Mouse (Mus musculus) hindbrain, embryonic 16.5 days (tissue): Measurements from ENCODE around the gene C9orf72. TPM values are rescaled to one million over a fixed set of nuclear protein-coding genes. Genes with fewer than 3 reads are reported as not detected.

Experiments used
- ATAC-seq: fragments of 200-750 bp; cut with Nextera tagmentation; 2 replicates; pipeline ENCODE4 v1.8.0; 2017; ENCODE audit warnings: moderate TSS enrichment, moderate library complexity
- H3K27ac ChIP-seq: fragments of 300-500 bp; sonication (generic); 2 replicates; pipeline ENCODE4 v1.5.1; 2014; ENCODE audit warnings: low read depth, mild to moderate bottlenecking, control low read depth, low read length, moderate library complexity
- H3K27me3 ChIP-seq: fragments of 300-500 bp; sonication (generic); replicated peaks from 2 replicates; pipeline ENCODE4 v1.6.1; 2014; ENCODE audit warnings: low read length; ENCODE audit not compliant: control insufficient read depth, insufficient read depth
- H3K36me3 ChIP-seq: fragments of 300-500 bp; sonication (generic); 2 replicates; pipeline ENCODE4 v1.6.1; 2014; ENCODE audit warnings: mild to moderate bottlenecking, low read length, moderate library complexity, mixed read lengths; ENCODE audit not compliant: control insufficient read depth, insufficient read depth
- H3K4me1 ChIP-seq: fragments of 300-500 bp; sonication (generic); 2 replicates; pipeline ENCODE4 v1.6.1; 2014; ENCODE audit warnings: low read depth, low read length; ENCODE audit not compliant: control insufficient read depth, insufficient read depth
- H3K4me2 ChIP-seq: fragments of 300-500 bp; sonication (generic); 2 replicates; pipeline ENCODE4 v1.6.1; 2014; ENCODE audit warnings: mild to moderate bottlenecking, low read length, control low read depth, moderate library complexity
- H3K4me3 ChIP-seq: fragments of 300-500 bp; sonication (generic); 2 replicates; pipeline ENCODE4 v1.5.1; 2014; ENCODE audit warnings: mild to moderate bottlenecking, low read length, control low read depth, moderate library complexity
- H3K9ac ChIP-seq: fragments of 300-500 bp; sonication (generic); 2 replicates; pipeline ENCODE4 v1.6.1; 2014; ENCODE audit warnings: low read depth, mild to moderate bottlenecking, control low read depth, low read length, moderate library complexity
- H3K9me3 ChIP-seq: fragments of 300-500 bp; sonication (generic); 2 replicates; pipeline ENCODE4 v1.6.1; 2014; ENCODE audit warnings: mild to moderate bottlenecking, low read length, moderate library complexity; ENCODE audit not compliant: control insufficient read depth
- WGBS: fragments of 180-500 bp; shearing (Covaris S2); extraction: QIAGEN DNeasy Blood & Tissue Kit; methylation state at CpG from one replicate; pipeline ENCODE4 v1.1.7; 2014; 5-methylcytosine and 5-hydroxymethylcytosine counted together
- polyA plus RNA-seq: library from polyadenylated mRNA; unstranded; fragments of >200 nt; fragmentation: Nextera tagmentation; extraction: Ambion mirVana; gene quantifications from 2 replicates; pipeline ENCODE4 v1.2.1, GENCODE M21; 2015

Gene C9orf72
- polyA plus RNA-seq, 1 experiment from 2014 or later: 42.6 TPM

DNA sequence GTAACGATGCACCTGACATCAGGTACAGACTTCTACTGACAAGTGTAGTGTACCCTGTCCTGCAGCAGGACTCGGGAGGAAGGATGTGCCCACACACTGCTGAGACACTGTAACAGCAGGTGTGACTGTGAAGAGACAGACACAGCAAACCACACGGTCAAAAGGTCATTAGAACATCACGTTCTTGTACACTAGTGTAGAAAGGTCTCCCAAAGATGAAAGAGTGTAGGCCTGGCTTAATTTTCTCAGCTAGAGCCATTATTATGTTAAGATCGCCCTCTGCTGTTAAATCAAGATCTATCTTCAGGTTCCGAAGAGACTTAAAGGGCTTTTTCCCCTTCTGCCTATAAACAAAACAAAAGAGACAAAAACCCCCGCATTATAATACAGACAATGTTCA lies 33.2 kb downstream of the C9orf72 start:
- Histone ChIP-seq H3K36me3 (peaks cover 6% of the 10 kb centered on the region; the same call in 1 of the 2 replicates), H3K9me3 (no peaks in the 10 kb centered on the region), H3K9ac (no peak overlapping the region), H3K4me2 (no peak overlapping the region), H3K27ac (no peak overlapping the region), H3K4me3 (no peak overlapping the region), H3K27me3 (no peaks in the 10 kb centered on the region), H3K4me1 (no peaks in the 10 kb centered on the region)
- ATAC-seq: peak; percentile 50; the same call in 1 of the 2 replicates
- WGBS: 36% methylated on average over 7 of the region's 7 CpGs

DNA sequence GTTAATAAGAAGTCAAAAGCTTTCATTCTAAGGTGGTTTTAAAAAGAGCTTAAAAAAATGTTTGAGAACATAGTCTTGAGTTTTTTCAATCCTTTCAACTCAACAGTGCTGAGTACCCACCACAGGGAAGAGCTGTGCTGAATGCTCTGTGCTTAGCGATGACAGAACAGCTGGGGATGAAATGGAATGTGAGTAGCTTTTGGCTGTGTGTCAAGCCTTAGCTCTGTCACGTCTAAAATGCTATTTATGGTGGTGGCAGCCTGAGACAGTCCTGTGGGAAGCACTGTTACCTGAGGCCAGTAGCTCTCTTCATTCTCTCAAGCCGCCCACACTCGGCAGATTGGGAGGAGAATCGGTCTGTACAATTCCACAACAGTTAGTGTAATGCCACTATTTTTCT lies 36.2 kb downstream of the C9orf72 start:
- peaks cover 3% of the 10 kb centered on the region; the same call in 1 of the 2 replicates for H3K36me3 ChIP-seq
- H3K9ac ChIP-seq: no peak overlapping the region
- no peak overlapping the region for H3K4me2 ChIP-seq
- 69% methylated on average over 5 of the region's 5 CpGs for WGBS
- no peak overlapping the region for H3K4me3 ChIP-seq
- no peaks in the 10 kb centered on the region for H3K27me3 ChIP-seq
- no peaks in the 10 kb centered on the region; the same call in 1 of the 2 replicates for H3K9me3 ChIP-seq
- H3K27ac ChIP-seq: no peak overlapping the region
- ATAC-seq: no peak
- H3K4me1 ChIP-seq: no peaks in the 10 kb centered on the region

DNA sequence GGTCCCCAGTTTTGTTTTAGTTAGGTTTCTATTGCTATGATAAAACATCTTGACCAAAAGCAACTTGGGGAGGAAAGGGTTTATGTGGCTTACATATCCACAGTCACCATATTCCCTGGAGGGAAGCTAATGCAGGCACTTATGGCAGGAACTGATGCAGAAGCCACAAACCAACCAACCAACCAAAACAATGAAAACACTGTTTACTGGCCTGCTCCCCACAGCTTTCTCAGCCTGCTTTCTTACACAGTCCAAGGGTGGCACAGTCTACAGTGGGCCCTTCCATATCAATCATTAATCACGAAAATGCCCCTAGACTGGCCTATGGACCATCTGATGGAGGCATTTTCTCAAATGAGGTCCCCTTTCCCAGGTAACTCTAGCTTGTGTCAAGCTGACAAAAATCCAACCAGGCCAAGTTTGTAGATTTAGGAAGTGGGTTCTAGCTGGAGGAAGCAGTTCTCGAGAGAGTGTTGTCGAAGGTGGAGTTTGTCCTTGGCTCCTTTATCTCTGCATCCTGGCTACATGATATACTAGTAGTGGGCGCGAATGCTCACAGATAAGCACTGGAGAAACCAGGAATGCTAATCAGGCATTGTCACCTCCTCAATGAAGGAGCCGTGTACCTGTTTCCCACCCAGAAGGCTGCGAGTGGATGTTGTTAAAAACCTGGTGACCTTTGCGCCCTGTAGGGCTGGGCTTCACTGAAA lies 38.2 kb downstream of the C9orf72 start:
- no peak overlapping the region for H3K4me3 ChIP-seq
- 96% methylated on average over 8 of the region's 8 CpGs for WGBS
- peaks cover 3% of the 10 kb centered on the region; the same call in 1 of the 2 replicates for H3K36me3 ChIP-seq
- H3K9ac ChIP-seq: no peak overlapping the region
- H3K27me3 ChIP-seq: no peaks in the 10 kb centered on the region
- no peak overlapping the region for H3K4me2 ChIP-seq
- no peak for ATAC-seq
- H3K9me3 ChIP-seq: no peaks in the 10 kb centered on the region; the same call in 1 of the 2 replicates
- H3K4me1 ChIP-seq: no peaks in the 10 kb centered on the region
- no peak overlapping the region for H3K27ac ChIP-seq

DNA sequence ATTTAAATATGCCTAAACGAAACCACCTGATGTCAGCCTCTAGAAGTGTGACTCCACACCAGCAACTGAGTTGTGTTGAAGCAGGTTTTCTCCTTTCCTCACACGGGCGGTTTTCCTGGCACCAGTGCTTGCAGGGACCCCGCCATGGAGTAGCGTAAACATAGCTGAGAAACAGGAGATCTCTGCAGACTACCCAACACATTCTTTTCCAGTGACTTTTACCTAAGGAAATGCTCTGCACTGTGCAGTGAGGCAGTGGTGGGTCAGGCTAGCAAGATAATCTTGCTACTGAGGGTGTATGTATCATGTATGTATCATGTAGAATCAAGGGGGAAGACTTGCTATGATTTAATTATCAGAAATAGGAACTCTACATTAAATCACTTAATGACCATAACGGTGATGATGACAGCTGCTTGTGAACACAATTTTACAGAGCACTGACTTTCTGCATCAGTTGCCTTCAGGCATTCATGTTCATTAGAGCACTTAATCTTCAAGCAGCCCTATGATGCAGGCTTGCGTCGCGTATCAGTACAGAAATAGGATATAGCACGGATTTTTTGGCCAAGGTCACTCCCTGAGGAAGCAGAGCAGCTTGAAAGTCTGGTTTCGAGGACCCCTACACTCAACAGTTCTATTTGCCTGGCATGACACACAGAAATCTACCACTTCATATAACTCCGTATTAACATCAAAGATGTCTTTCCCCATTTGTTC lies 47.9 kb downstream of the C9orf72 start:
- Histone ChIP-seq H3K36me3 (no peaks in the 10 kb centered on the region), H3K27me3 (no peaks in the 10 kb centered on the region), H3K27ac (no peak overlapping the region), H3K4me2 (no peak overlapping the region), H3K4me3 (no peak overlapping the region), H3K9me3 (no peaks in the 10 kb centered on the region), H3K4me1 (no peaks in the 10 kb centered on the region), H3K9ac (no peak overlapping the region)
- ATAC-seq: 0 out of 2 replicates have a peak, but pooled peaks have one; percentile 34
- 66% methylated on average over 12 of the region's 12 CpGs for WGBS

DNA sequence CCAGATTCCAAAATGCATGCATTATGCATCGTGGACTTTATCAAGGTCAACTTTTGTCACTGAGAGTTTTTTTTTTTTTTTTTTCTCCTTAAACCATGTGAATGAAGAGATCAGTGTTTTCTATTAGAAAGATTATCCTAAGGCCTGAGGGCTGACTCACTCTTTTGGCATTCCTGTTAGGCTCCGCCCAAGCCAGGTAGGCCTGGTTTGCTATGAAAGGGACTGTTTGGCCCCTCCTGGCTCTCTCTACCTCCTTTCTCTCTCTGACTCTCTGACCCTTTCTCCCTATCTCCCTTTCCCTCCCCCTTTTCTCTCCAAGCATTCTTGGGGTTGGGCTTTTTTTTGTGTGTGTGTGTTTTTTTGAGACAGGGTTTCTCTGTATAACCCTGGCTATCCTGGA lies 50.4 kb downstream of the C9orf72 start:
- Histone ChIP-seq H3K4me3 (no peak overlapping the region), H3K9me3 (no peaks in the 10 kb centered on the region), H3K27ac (no peak overlapping the region), H3K36me3 (no peaks in the 10 kb centered on the region), H3K9ac (no peak overlapping the region), H3K27me3 (no peaks in the 10 kb centered on the region), H3K4me1 (no peaks in the 10 kb centered on the region), H3K4me2 (no peak overlapping the region)
- 90% methylated on average over 2 of the region's 2 CpGs for WGBS
- ATAC-seq: no peak

DNA sequence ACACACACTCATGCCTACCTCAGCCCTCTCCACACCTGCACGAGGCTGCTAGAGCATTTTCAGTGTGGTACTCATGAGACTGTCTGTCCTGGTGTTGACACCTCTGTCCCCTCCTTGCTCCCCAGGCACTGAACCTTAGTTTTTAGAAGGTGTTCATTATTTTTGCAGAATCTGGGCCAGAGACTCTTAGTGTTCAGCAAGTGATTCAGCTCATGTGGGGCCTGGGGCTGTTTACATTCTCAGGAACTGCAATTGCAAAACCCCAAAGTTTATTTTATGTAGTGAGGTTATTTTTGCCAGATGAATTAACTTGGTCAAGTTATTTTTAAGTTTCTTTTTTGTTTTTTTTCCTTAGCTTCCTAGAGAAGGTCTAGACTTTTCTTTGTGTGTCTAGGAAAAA lies 52.4 kb downstream of the C9orf72 start:
- Histone ChIP-seq H3K4me1 (no peaks in the 10 kb centered on the region), H3K36me3 (no peaks in the 10 kb centered on the region), H3K27me3 (no peaks in the 10 kb centered on the region), H3K27ac (no peak overlapping the region), H3K4me2 (no peak overlapping the region), H3K9me3 (no peaks in the 10 kb centered on the region), H3K9ac (no peak overlapping the region), H3K4me3 (no peak overlapping the region)
- no peak for ATAC-seq
- WGBS: 82% methylated on average over 1 of the region's 1 CpGs

DNA sequence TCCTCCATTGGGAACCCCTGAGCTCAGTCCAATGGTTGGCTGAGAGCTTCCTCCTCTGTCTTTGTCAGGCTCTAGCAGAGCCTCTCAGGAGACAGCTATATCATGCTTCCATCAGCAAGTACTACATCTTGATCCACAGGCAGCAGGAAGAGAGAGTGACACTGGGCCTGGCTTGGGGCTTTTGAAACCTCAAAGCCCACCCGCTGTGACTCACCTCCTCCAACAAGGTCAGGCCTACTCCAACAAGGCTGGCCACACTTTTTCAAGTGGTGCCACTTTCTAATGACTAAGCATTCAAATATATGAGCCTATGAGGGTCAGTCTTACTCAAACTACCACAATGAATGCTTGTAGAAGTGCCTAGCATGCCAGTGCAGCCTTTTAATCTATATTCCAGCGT lies 53.5 kb downstream of the C9orf72 start:
- no peaks in the 10 kb centered on the region for H3K4me1 ChIP-seq
- 96% methylated on average over 2 of the region's 2 CpGs for WGBS
- H3K27ac ChIP-seq: no peak overlapping the region
- no peak for ATAC-seq
- H3K9me3 ChIP-seq: no peaks in the 10 kb centered on the region
- H3K4me3 ChIP-seq: no peak overlapping the region
- no peak overlapping the region for H3K4me2 ChIP-seq
- no peaks in the 10 kb centered on the region for H3K27me3 ChIP-seq
- no peaks in the 10 kb centered on the region for H3K36me3 ChIP-seq
- H3K9ac ChIP-seq: no peak overlapping the region

DNA sequence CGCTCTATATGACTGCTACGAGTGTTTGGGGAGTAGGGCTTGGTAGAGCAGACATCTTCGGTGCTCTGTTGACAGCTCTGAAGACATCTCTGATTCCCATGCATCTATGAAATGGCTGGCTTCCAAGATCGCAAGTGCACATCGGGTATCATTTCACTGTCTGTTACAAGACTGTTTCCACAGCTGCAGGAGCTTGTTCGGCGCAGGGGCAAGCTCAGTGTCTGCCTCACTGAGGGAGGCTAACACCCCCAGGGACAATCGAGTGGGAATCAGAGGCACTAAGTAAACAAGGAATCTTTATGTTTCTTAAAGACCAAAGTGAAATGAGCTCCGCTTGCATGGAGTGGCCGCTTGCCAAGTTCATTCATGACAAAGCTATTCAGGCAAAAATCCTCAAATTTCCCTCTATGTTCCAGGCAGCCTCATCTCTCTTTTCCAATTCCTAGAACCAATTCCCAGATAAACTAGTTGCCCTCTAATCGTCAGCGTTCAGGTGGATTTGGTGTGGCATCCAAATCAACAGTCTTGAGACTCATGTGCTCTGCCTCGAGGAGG lies 56.3 kb downstream of the C9orf72 start:
- Histone ChIP-seq H3K27ac (no peak overlapping the region), H3K9me3 (no peaks in the 10 kb centered on the region), H3K4me1 (no peaks in the 10 kb centered on the region), H3K4me2 (no peak overlapping the region), H3K36me3 (no peaks in the 10 kb centered on the region), H3K4me3 (no peak overlapping the region), H3K27me3 (no peaks in the 10 kb centered on the region), H3K9ac (no peak overlapping the region)
- 55% methylated on average over 13 of the region's 13 CpGs for WGBS
- no peak for ATAC-seq

DNA sequence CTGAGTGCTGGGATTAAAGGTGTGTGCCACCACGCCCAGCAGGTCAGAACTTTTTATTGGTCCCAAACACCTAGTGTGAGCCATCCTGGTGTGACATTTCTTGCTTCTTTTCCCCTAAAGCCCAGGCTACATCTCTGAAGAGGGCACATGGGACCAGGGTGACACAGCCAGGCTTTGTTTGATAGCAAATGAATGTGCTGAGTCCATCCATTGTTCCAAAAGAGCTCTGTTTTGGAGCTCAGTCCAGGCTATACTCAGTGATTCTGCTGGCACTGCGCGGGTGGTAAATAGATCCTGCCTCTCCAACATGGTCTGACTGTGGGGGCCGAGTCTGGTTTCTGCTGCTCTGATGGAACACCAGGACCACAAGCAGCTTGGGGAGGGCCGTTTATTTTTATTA lies 58.1 kb downstream of the C9orf72 start:
- H3K4me2 ChIP-seq: no peak overlapping the region
- H3K4me1 ChIP-seq: no peaks in the 10 kb centered on the region
- H3K27ac ChIP-seq: no peak overlapping the region
- no peaks in the 10 kb centered on the region for H3K9me3 ChIP-seq
- 78% methylated on average over 5 of the region's 5 CpGs for WGBS
- ATAC-seq: no peak
- H3K9ac ChIP-seq: no peak overlapping the region
- no peak overlapping the region for H3K4me3 ChIP-seq
- no peaks in the 10 kb centered on the region for H3K27me3 ChIP-seq
- no peaks in the 10 kb centered on the region for H3K36me3 ChIP-seq
